In the genomic region with DNA sequence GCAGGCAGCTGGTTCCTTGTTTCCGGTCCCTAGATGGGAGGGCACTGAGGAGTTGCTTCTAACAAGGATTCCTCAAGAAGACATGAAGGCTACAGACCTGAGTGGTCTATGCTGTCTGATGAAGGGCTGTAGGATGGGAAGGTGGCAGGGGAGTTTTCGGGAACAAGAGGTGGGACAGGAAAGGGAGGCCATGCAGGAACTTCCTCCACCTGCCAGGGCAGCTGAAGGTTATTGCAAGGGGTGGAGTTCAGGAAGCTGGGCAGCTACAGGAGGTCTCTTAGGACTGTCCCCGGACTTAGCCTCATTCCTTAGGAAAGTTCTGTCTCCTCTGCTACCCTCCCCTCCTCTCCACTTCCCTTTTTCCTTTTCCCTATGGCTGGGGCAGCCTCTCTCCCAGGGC, we compare ENCODE assay signal across 2 mouse cellular contexts.
TF ChIP-seq lines count a peak whose summit lies in the region.

No protein-coding gene starts in this region.

TF ChIP-seq in CH12.LX, 34 proteins besides CTCF, POLR2A, EP300 and RAD21:
- TF ChIP-seq ETS1 (conservative IDR thresholded peaks at IDR 0.05; ENCODE audit: low read depth, low read length): no peak
- no peak for TF ChIP-seq MEF2A (IDR thresholded peaks at IDR 0.05; ENCODE audit: borderline replicate concordance, low read depth, low read length)
- TF ChIP-seq USF2 (conservative IDR thresholded peaks at IDR 0.05; ENCODE audit: low read depth, low read length): no peak
- no peak for TF ChIP-seq MAFK (IDR thresholded peaks at IDR 0.05; ENCODE audit: insufficient replicate concordance, low read length)
- TF ChIP-seq JUND (conservative IDR thresholded peaks at IDR 0.05; ENCODE audit: low read depth, low read length): no peak
- no peak for TF ChIP-seq PAX5 (IDR thresholded peaks at IDR 0.05; ENCODE audit: low read length)
- no peak for TF ChIP-seq TBP (conservative IDR thresholded peaks at IDR 0.05; ENCODE audit: low read depth, low read length)
- TF ChIP-seq MAX (IDR thresholded peaks at IDR 0.05; ENCODE audit: low read length): no peak
- TF ChIP-seq HCFC1 (IDR thresholded peaks at IDR 0.05; ENCODE audit: low read depth, low read length): no peak
- TF ChIP-seq ZNF384 (IDR thresholded peaks at IDR 0.05; ENCODE audit: low read depth, low read length): no peak
- TF ChIP-seq E2F4 (IDR thresholded peaks at IDR 0.05; ENCODE audit: insufficient replicate concordance, low read depth, low read length): no peak
- TF ChIP-seq CHD1 (IDR thresholded peaks at IDR 0.05; ENCODE audit: low read depth, low read length): no peak
- TF ChIP-seq GABPA (IDR thresholded peaks at IDR 0.05; ENCODE audit: insufficient replicate concordance, low read depth, low read length): no peak
- no peak for TF ChIP-seq NRF1 (IDR thresholded peaks at IDR 0.05; ENCODE audit: low read depth, low read length)
- no peak for TF ChIP-seq MYC (IDR thresholded peaks at IDR 0.05; ENCODE audit: low read depth, low read length)

TF ChIP-seq in ES-E14, 5 proteins besides CTCF, POLR2A, EP300 and RAD21:
- TF ChIP-seq CHD2 (IDR thresholded peaks at IDR 0.05; ENCODE audit: low read depth, low read length) (no peak), MAFK (IDR thresholded peaks at IDR 0.05; ENCODE audit: insufficient read depth, low read depth, low read length) (no peak), ZNF384 (IDR thresholded peaks at IDR 0.05; ENCODE audit: low read depth, low read length) (no peak), HCFC1 (IDR thresholded peaks at IDR 0.05; ENCODE audit: borderline replicate concordance, insufficient read depth, low read length) (no peak), ZC3H11A (IDR thresholded peaks at IDR 0.05; ENCODE audit: borderline replicate concordance, low read depth, low read length) (no peak)
